Mouse (Mus musculus) bone marrow, adult 2 months (tissue): ENCODE results near the gene Dock7. TPM values are rescaled to one million over a fixed set of nuclear protein-coding genes. Genes with fewer than 3 reads are reported as not detected.

Experiments used
- H3K27ac ChIP-seq: fragments of 200-500 bp; 2 replicates; pipeline ENCODE4 v1.5.1; 2012; ENCODE audit warnings: low read depth, mild to moderate bottlenecking, control low read depth, inconsistent platforms, low read length; ENCODE audit not compliant: control insufficient read depth, poor library complexity, insufficient read depth
- H3K4me1 ChIP-seq: fragments of 200-500 bp; 2 replicates; pipeline ENCODE4 v1.6.1; 2011; ENCODE audit warnings: low read length; ENCODE audit not compliant: control insufficient read depth, insufficient read depth
- H3K4me3 ChIP-seq: fragments of 200-500 bp; replicated peaks from 2 replicates; pipeline ENCODE3; 2011; ENCODE audit warnings: mild to moderate bottlenecking, low read depth, low read length, control low read depth; ENCODE audit not compliant: control insufficient read depth
- CTCF ChIP-seq: fragments of 200-500 bp; IDR thresholded peaks from 2 replicates; pipeline ENCODE4 v1.5.1; 2011; ENCODE audit warnings: low read length, control low read depth; ENCODE audit not compliant: control insufficient read depth, insufficient read depth
- POLR2A ChIP-seq: fragments of 200-500 bp; IDR thresholded peaks from 2 replicates; pipeline ENCODE4 v1.6.1; 2011; ENCODE audit warnings: low read depth, mild to moderate bottlenecking, control low read depth, low read length, borderline replicate concordance; ENCODE audit not compliant: control insufficient read depth
- WGBS: fragments of 180-500 bp; shearing (Covaris S2); methylation state at CpG from one replicate; pipeline ENCODE4 v1.1.7; 2018; 5-methylcytosine and 5-hydroxymethylcytosine counted together
- polyA plus RNA-seq: library from polyadenylated mRNA; stranded (reverse); fragments of >200 nt; gene quantifications from 2 replicates; pipeline ENCODE4 v1.2.4, GENCODE M21; 2011; ENCODE audit warnings: low replicate concordance; ENCODE audit not compliant: missing spikeins, insufficient read depth, insufficient read length

Dock7 gene
- polyA plus RNA-seq, 1 experiment: 7.0 TPM

DNA sequence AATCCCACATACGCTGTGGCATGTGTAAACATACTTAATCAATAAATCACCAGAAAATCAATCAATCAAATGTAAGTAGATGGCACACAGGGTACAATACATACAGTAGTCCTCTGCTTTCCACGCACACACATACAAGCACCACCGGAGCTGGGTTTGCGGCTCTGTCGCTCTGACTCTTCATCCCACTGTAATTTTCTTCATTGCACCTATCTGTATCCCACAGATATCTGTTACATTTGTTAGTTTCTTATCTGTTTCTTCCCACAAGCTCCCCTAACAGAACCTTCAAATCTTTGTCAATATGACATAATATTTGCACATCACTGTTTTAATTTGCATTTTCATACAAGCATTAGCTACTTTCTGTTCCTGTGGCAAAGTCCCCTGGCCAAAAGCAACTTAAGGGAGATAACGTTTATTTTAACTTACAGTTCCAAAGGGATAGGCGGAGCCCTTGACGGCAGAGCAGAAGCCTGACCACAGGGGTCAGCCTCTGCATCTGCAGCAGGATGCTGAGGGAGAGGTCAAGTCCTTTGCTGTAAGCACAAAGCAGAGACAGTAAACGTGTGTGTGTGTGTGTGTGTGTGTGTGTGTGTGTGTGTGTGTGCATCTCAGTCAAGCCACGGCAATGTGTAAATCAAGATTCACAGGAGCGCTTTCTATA is 36.1 kb upstream of the Dock7 start:
- H3K4me3 ChIP-seq: no peak overlapping the region
- WGBS: 63% methylated on average over 11 of the region's 11 CpGs
- TF ChIP-seq CTCF: no peak

GRCm38 (mm10) chr4:99151885-99152558 is 31.3 kb upstream of the Dock7 start:
- 14% methylated on average over 4 of the region's 4 CpGs for WGBS
- TF ChIP-seq POLR2A (no peak), CTCF (no peak)
- H3K27ac ChIP-seq: no peak overlapping the region

More for the DNA sequence above, 36.1 kb upstream of the Dock7 start:
- Histone ChIP-seq H3K4me1 (no peaks in the 10 kb centered on the region), H3K27ac (no peak overlapping the region)

GRCm38 (mm10) chr4:99151434-99151833 is 30.7 kb upstream of the Dock7 start:
- WGBS: 81% methylated on average over 4 of the region's 4 CpGs
- no peak overlapping the region for H3K27ac ChIP-seq
- no peak for TF ChIP-seq POLR2A
- no peak for TF ChIP-seq CTCF
- no peaks in the 10 kb centered on the region for H3K4me1 ChIP-seq
- H3K4me3 ChIP-seq: no peak overlapping the region

More at GRCm38 (mm10) chr4:99151885-99152558, 31.3 kb upstream of the Dock7 start:
- no peaks in the 10 kb centered on the region for H3K4me1 ChIP-seq
- H3K4me3 ChIP-seq: no peak overlapping the region

GRCm38 (mm10) chr4:99143323-99143722 is 22.6 kb upstream of the Dock7 start:
- H3K4me3 ChIP-seq: no peak overlapping the region
- 84% methylated on average over 7 of the region's 7 CpGs for WGBS
- no peak overlapping the region for H3K27ac ChIP-seq
- H3K4me1 ChIP-seq: no peaks in the 10 kb centered on the region
- TF ChIP-seq POLR2A (no peak), CTCF (no peak)

DNA sequence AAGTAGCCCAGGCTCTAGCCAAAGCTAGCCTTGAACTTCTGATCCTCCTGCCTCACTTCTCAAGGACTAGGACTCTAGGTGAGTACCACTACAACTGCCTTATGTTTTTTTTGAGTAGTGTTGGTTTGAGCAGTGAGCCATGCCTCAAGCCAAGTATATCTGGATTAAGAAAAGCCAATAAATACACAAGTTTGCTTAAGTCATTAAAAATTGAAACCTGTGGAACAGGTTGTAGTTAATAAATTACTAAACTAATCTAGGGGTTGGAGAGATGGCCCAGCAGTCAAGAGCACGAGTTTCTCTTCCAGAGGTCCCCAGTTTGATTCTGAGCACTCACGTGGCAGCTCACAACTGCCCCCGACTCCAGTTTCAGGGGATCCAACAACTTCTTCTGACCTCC is 20.9 kb upstream of the Dock7 start:
- TF ChIP-seq CTCF: no peak
- TF ChIP-seq POLR2A: no peak

GRCm38 (mm10) chr4:99141171-99141570 is 20.5 kb upstream of the Dock7 start:
- WGBS: 88% methylated on average over 1 of the region's 1 CpGs
- TF ChIP-seq POLR2A: no peak
- no peak for TF ChIP-seq CTCF
- H3K27ac ChIP-seq: no peak overlapping the region
- no peaks in the 10 kb centered on the region for H3K4me1 ChIP-seq
- H3K4me3 ChIP-seq: no peak overlapping the region

More for the DNA sequence above, 20.9 kb upstream of the Dock7 start:
- Histone ChIP-seq H3K4me1 (no peaks in the 10 kb centered on the region), H3K27ac (no peak overlapping the region), H3K4me3 (no peak overlapping the region)
- 81% methylated on average over 3 of the region's 3 CpGs for WGBS

DNA sequence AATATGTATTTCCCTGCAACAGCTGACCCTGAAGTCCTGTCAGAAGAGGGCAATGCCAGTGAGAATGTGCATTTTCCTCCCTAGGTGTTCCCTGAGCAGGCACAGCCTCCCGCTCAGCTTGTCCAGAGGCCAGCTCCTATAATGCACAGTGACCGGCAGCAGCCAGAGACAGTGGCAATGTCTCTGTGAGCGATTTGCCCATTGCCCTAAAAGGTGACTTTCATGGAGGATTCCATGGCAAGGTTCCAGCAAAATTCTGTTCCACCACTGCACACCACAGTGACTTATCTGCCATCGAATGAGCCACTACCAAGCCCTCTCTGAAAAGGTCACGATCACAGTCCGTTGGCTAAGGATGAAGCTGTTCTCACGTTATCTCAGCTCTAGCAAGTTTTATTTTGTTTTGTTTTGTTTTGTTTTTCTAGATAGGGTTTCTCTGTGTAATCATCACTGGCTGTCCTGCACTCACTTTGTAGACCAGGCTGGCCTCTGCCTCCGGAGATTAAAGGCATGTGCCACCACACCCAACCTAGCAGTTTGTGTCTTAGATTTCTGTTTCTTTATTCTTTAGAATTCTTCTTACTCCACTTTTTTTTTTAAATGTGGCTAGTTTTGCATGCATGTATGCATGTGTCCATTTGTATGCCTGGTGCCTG is 17.4 kb upstream of the Dock7 start:
- H3K27ac ChIP-seq: no peak overlapping the region
- no peak overlapping the region for H3K4me3 ChIP-seq
- 71% methylated on average over 8 of the region's 8 CpGs for WGBS
- no peaks in the 10 kb centered on the region for H3K4me1 ChIP-seq
- no peak for TF ChIP-seq POLR2A
- no peak for TF ChIP-seq CTCF

GRCm38 (mm10) chr4:99134522-99134921 is 13.8 kb upstream of the Dock7 start:
- H3K27ac ChIP-seq: no peak overlapping the region
- no peak overlapping the region for H3K4me3 ChIP-seq
- no peak for TF ChIP-seq CTCF
- no peak for TF ChIP-seq POLR2A
- 79% methylated on average over 3 of the region's 3 CpGs for WGBS
- no peaks in the 10 kb centered on the region; the same call in 1 of the 2 replicates for H3K4me1 ChIP-seq

GRCm38 (mm10) chr4:99133326-99133725 is 12.6 kb upstream of the Dock7 start:
- WGBS: 87% methylated on average over 8 of the region's 8 CpGs
- TF ChIP-seq POLR2A: no peak
- Histone ChIP-seq H3K27ac (no peak overlapping the region), H3K4me3 (no peak overlapping the region), H3K4me1 (no peaks in the 10 kb centered on the region; the same call in 1 of the 2 replicates)
